Mouse (Mus musculus): ENCODE measurements around the gene Camkk2.

Gene Camkk2

DNA sequence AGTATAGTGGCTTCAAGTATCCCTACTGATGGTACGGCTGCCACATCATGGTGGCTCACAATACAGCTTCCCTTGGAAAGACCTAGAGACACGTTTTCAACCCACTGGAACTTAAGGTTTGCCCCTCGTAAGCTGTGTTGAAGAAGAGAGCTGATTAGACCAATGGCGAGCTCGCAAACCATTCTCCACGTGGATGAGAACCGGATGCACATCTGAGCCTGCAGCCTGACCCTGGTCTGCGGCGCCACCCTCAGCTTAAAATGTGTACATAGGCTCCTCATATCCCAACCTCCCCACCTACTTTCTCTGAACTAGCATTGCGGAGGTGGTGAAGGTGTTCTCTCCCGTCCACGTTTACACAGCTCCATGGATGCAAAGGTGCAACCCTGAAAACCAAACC, 97.9 kb downstream of the Camkk2 start:
- H3K9me3 ChIP-seq (ENCODE audit: low read length), result no peaks in the 10 kb centered on the region
- H3K4me3 ChIP-seq (replicated peaks; ENCODE audit: low read length), result no peak overlapping the region
- H3K4me1 ChIP-seq (replicated peaks; ENCODE audit: low read depth, low read length), result peaks cover 5% of the 10 kb centered on the region
- H3K27me3 ChIP-seq (ENCODE audit: insufficient read depth, low read length), result no peaks in the 10 kb centered on the region
- no peaks in the 10 kb centered on the region for H3K36me3 ChIP-seq (ENCODE audit: insufficient read depth, low read length)
- TF ChIP-seq POU5F1 (IDR thresholded peaks at IDR 0.05; ENCODE audit: borderline replicate concordance, low read length) (no peak), NANOG (IDR thresholded peaks at IDR 0.05; ENCODE audit: borderline replicate concordance, low read length) (no peak)

All from E14TG2a.4 (cell line).